Mouse (Mus musculus) common myeloid progenitor, adult 5-6 weeks (primary cell): ENCODE results near the gene Bad. TPM values are rescaled to one million over a fixed set of nuclear protein-coding genes. Genes with fewer than 3 reads are reported as not detected.

Experiments used
- ATAC-seq: replicated peaks from 2 replicates; pipeline ENCODE4 v1.8.0; 2016; ENCODE audit warnings: low read depth, mild to moderate bottlenecking, moderate TSS enrichment, inconsistent platforms; ENCODE audit not compliant: poor library complexity, severe bottlenecking
- total RNA-seq: library from RNA; stranded (forward); fragments of 200-1000, 187-1606 nt; gene quantifications from 2 replicates; pipeline ENCODE4 v1.2.3, GENCODE M21; 2017

Gene Bad
- total RNA-seq, 1 experiment from 2014 or later: 36.4 TPM

DNA sequence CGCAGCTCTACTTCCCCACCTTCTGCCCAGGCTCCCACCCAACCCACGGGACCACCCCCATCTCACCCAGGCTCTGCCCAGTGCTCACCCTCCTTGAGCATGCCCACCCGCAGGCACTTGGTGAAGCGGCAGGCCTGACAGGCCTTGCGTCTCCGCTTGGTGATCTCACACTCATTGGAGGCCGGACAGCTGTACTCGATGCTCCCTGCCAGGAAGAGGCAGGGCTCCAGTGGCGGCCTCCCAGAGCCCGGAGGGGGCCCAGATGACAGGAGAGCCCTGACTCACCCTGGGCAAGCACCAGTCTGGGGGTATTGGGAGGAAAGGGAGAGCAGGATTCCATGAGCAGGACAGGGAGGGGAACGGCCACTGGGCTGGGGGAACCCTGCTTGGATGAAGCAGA is 27.7 kb upstream of the Bad start:
- no peak for ATAC-seq

DNA sequence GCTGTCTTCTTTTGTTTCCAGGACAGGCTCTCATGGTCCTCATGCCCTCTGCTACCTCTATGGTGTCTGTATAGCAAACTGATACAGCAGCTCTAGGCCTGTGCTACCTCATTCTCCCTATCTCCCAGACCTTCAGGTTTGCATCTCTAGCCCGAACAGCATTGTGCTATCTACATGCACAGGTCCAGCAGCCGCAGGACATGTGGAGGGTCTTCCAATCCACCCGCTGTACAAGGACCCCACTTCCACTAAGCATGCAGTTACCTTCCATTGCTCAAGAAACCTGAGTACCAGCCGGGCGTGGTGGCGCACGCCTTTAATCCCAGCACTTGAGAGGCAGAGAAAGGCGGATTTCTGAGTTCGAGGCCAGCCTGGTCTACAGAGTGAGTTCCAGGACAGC is 27.1 kb upstream of the Bad start:
- no peak for ATAC-seq

GRCm38 (mm10) chr19:6915276-6915675 is 26.4 kb upstream of the Bad start:
- ATAC-seq: no peak

- no peak for ATAC-seq
These were observed 25.2 kb upstream of the Bad start for GRCm38 (mm10) chr19:6916496-6916895.

- ATAC-seq: no peak
These were observed 23.3 kb upstream of the Bad start for GRCm38 (mm10) chr19:6918321-6918720.

GRCm38 (mm10) chr19:6919431-6919830 is 22.2 kb upstream of the Bad start:
- ATAC-seq: no peak

GRCm38 (mm10) chr19:6919876-6920740 is 21.6 kb upstream of the Bad start:
- no peak for ATAC-seq

DNA sequence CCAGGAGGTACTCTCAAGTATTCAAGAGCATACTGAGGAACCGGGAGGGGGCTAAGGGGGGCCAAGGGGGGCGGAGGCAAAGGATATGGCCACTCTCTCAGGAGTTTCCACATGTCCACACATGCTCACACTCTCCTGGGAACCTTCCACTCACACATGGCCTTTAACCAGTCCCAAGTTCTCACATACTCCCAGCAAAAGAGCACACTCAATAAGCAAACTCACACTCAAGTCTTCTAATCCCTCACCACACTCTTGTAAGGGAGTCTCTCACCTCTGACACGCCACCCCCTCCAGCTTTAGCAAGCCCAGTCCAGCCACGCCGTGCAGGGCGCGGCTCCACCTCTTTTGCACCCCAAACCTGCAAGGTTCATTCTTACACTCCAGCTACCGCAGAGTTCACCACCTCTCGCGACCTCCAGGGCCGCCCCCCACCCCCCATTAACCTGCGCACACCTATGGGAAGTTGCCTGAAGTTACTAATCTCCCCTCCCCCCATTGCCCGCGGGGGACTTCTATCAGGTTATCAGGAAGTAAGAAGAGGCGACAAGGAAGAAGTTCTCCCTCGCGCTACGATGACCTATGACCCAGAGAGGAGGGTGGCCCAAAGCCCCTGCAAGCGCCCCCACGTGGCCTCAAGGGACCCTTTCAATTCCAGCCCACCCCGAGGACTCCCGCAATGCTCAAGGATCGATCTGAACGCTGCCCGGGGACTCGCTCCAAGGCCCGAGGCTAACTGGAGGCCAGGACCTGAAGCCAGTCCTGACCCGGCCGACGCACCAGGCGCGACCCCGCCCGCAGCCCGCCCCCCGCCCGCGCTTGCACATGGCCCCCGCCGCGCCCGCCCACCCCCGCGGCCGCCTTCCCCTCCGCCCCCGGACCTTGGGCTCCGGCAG is 20.7 kb upstream of the Bad start:
- no peak for ATAC-seq

- ATAC-seq: peak; percentile 88
These were observed 19.8 kb upstream of the Bad start, which contains the start of gene Esrra for GRCm38 (mm10) chr19:6921647-6922567. Gene Esrra (minus strand): TSS chr19:6921813.

DNA sequence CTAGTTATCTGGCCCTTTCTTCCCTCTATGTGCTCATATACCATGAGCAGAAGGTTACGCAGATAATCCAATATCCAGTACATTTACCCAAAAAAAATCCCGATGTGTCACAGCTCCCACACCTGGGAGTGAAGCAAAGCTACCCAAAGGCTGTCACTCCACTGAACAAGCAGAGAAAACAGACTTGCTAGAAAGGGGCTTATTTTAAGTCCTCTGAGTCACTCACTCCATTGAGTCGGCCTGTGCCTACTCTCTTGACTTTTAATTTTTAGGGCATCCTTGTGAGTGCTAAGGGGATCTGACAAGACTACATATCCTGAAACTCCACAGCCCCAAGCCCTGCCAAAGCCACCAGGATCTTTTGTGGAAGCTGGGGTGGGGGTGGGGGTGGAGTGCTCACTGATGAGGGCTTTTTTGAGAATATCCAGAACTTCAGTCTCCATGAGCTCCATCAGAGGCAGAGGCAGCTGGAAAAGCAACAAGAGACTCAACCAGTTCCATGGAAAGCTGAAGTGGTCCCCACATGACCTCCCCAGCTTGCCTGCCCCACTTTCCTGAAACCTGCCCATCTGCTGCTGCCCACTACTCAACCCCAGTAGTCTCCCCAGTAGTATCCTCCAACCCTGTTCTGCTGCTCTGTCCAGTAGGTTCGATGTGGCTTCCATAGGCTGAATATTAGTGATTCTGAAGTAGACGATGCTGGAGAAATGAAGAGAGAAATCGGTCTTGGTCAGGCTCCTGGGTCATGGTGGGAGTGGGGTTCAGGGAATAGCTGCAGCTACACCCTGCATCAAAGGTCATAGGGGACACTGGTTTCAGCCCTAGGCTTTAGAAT is 18.5 kb upstream of the Bad start:
- ATAC-seq: no peak

- ATAC-seq: no peak
These were observed 17.0 kb upstream of the Bad start for GRCm38 (mm10) chr19:6924461-6925306.

GRCm38 (mm10) chr19:6925307-6925573 is 16.4 kb upstream of the Bad start, which contains the start of gene Catsperz:
Gene Catsperz (minus strand): TSS chr19:6925380.
- no peak for ATAC-seq

- no peak for ATAC-seq
These were observed 15.9 kb upstream of the Bad start for GRCm38 (mm10) chr19:6925611-6926329.

DNA sequence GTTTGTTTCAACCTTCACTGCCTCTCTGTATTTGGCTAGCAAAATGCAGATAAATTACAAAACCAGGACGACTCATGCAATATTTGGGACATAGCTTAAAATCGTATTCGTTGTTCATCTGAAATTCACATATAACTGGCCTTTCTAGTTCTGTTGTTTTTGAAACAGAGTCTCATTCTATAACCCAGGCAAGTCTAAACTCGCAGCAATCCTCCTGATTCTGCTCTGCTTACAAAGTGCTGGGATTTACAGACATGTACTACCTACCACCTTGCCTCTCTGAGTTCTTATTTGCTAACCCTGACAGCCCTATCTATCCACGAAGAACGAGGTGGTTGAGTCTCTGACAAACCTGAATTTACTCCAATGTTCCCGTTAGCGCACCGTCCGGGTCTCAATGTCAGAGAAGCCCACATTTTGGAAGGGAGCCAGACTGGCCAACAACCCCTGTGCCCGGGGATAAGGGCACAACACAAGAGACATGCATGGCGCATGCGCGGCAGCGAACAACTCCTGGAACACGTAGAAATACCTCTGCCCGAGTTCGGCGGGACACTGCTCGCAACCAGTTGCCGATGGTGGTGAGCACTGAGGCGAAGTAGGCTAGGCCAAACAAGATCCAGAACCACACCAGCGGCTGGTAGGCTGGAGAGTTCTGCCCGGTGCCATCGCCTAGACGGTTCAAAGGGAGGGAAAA is 15.0 kb upstream of the Bad start:
- ATAC-seq: no peak

GRCm38 (mm10) chr19:6928080-6928479 is 13.6 kb upstream of the Bad start:
- ATAC-seq: no peak

GRCm38 (mm10) chr19:6931002-6931401 is 10.7 kb upstream of the Bad start:
- ATAC-seq: no peak

GRCm38 (mm10) chr19:6932018-6932417 is 9.6 kb upstream of the Bad start:
- no peak for ATAC-seq
